Mouse (Mus musculus): ENCODE measurements around the gene Sapcd2. TPM values are rescaled to one million over a fixed set of nuclear protein-coding genes. Genes with fewer than 3 reads are reported as not detected.

Gene Sapcd2
- polyA plus RNA-seq, 1 experiment from 2014 or later = 53.3 TPM

DNA sequence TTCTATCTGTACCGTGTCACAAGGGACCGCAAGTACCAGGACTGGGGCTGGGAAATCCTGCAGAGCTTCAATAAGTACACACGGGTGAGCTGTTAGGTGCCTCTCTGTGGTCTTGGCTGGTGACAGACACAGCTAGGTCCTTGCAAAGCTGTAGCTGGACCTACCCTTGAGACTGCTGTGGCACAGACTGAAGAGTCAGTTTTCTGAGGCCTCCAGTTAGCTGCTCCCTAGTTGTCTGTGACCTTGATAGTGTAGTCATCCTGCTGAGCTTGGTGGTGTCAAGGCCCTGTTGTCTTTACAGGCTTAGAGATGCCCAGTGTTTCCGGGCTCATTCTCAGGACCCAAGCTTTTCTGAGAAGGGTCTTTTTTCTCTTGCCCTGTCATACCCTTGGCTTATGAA is 22.6 kb upstream of the Sapcd2 start:
- no peak overlapping the region for H3K4me3 ChIP-seq (ENCODE audit: low read depth, low read length)
- H3K27ac ChIP-seq (ENCODE audit: low read depth, low read length) = no peak overlapping the region
- DNase-seq (ENCODE audit: low spot score, missing footprints) (no peak), ATAC-seq (ENCODE audit: low FRiP score) (no peak)
- no peaks in the 10 kb centered on the region for H3K9me3 ChIP-seq (ENCODE audit: control insufficient read depth, low read length)
- WGBS = 94% methylated on average over 4 of the region's 4 CpGs
- H3K4me2 ChIP-seq = no peak overlapping the region
- H3K9ac ChIP-seq (ENCODE audit: low read length) = no peak overlapping the region
- peaks cover 44% of the 10 kb centered on the region for H3K36me3 ChIP-seq (ENCODE audit: control insufficient read depth, insufficient read depth, low read length)
- no peaks in the 10 kb centered on the region for H3K4me1 ChIP-seq (ENCODE audit: control insufficient read depth, insufficient read depth, low read length)
- no peaks in the 10 kb centered on the region for H3K27me3 ChIP-seq (ENCODE audit: control insufficient read depth, insufficient read depth, low read length)

DNA sequence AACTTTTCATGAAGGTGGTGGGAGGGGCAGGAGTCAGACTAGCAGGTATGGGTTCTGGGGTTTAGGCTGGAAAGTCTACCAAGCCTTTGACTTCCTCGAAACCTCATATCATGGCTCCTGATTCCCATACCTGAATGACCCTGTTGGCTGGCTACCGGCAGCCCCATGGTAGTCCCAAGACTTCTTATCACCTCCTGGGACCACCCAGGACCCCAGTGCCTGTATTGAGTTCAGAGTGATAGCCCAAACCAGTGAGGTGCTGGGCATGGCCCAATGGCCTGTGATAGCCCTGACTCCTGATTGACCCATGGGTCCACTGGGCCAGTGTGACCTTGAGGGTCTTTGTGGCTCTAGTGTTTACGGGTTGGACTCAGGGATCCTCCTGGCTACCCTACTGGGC is 21.4 kb upstream of the Sapcd2 start:
- Histone ChIP-seq H3K4me1 (ENCODE audit: control insufficient read depth, insufficient read depth, low read length) (peaks cover 4% of the 10 kb centered on the region; the same call in 1 of the 2 replicates), H3K36me3 (ENCODE audit: control insufficient read depth, insufficient read depth, low read length) (peaks cover 38% of the 10 kb centered on the region), H3K4me3 (ENCODE audit: low read depth, low read length) (no peak overlapping the region), H3K9me3 (ENCODE audit: control insufficient read depth, low read length) (no peaks in the 10 kb centered on the region), H3K27me3 (ENCODE audit: control insufficient read depth, insufficient read depth, low read length) (no peaks in the 10 kb centered on the region), H3K4me2 (no peak overlapping the region), H3K27ac (ENCODE audit: low read depth, low read length) (no peak overlapping the region), H3K9ac (ENCODE audit: low read length) (no peak overlapping the region)
- no peak for ATAC-seq (ENCODE audit: low FRiP score)
- no peak for DNase-seq (ENCODE audit: low spot score, missing footprints)
- 94% methylated on average over 3 of the region's 3 CpGs for WGBS

DNA sequence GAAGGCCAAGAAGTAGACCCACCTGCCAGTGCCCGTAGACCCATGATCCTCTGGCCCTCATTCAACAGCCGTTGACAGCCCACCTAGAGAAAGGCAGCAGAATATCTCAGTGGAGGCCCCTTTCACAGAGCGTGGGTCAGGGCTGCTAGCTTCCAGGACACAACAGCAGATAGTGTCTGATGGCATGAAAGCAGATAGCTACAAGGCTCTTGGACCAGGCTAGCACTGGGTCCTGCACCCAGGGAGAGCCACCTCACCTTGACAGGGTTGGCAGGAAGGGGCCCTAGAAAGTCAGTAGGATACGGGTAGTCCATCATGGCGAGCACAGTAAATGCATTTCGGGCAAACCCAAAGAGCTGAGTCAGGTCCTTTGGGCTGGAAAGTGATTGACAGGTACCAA is 17.9 kb upstream of the Sapcd2 start:
- no peak overlapping the region for H3K4me3 ChIP-seq (ENCODE audit: low read depth, low read length)
- WGBS = 85% methylated on average over 6 of the region's 6 CpGs
- H3K27ac ChIP-seq (ENCODE audit: low read depth, low read length) = no peak overlapping the region
- DNase-seq (ENCODE audit: low spot score, missing footprints) = no peak
- ATAC-seq (ENCODE audit: low FRiP score) = no peak
- no peak overlapping the region for H3K9ac ChIP-seq (ENCODE audit: low read length)
- no peaks in the 10 kb centered on the region for H3K27me3 ChIP-seq (ENCODE audit: control insufficient read depth, insufficient read depth, low read length)
- no peak overlapping the region for H3K4me2 ChIP-seq
- H3K9me3 ChIP-seq (ENCODE audit: control insufficient read depth, low read length) = no peaks in the 10 kb centered on the region
- peaks cover 16% of the 10 kb centered on the region for H3K36me3 ChIP-seq (ENCODE audit: control insufficient read depth, insufficient read depth, low read length)
- H3K4me1 ChIP-seq (ENCODE audit: control insufficient read depth, insufficient read depth, low read length) = peaks cover 10% of the 10 kb centered on the region

DNA sequence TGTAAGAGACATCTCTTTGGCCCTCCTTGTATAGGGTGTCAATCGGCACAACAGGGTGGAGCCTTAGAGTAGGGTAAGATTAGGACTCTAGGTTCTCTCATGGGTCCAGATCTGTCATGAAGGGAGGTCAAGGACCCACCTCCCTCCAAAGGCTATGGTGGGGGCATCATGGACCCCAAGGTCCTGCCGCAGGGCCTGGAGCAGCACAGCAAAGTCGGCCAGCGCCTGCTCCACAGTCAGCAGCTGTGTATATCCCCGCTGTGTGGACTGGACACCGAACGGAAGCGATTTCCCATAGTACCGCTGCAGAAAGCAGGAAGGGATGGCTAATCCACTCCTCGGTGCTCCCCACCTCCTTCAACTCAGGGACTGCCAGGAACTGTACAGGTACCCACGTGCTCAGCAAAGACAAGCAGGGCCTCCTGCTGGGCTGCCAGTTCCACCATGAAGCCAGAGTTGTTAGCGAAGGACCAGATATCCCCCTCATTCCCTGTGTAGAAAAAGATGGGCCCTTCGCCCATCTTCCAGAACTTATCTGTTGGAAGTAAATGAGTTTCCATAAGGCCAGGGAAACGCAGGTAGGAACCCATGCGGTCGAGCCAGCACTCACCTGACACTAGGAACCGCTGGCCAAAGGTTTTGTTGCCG is 16.6 kb upstream of the Sapcd2 start:
- H3K4me2 ChIP-seq = peak overlapping the region; percentile 73
- WGBS = 40% methylated on average over 18 of the region's 18 CpGs
- DNase-seq (ENCODE audit: low spot score, missing footprints) (peak; percentile 83), ATAC-seq (ENCODE audit: low FRiP score) (0 out of 2 replicates have a peak, but pooled peaks have one; percentile 11)
- H3K9me3 ChIP-seq (ENCODE audit: control insufficient read depth, low read length) = no peaks in the 10 kb centered on the region
- peak overlapping the region; percentile 47 for H3K4me3 ChIP-seq (ENCODE audit: low read depth, low read length)
- H3K27ac ChIP-seq (ENCODE audit: low read depth, low read length) = no peak overlapping the region
- H3K36me3 ChIP-seq (ENCODE audit: control insufficient read depth, insufficient read depth, low read length) = peaks cover 6% of the 10 kb centered on the region; the same call in 1 of the 2 replicates
- H3K4me1 ChIP-seq (ENCODE audit: control insufficient read depth, insufficient read depth, low read length) = peaks cover 10% of the 10 kb centered on the region
- peak overlapping the region; percentile 59 for H3K9ac ChIP-seq (ENCODE audit: low read length)
- no peaks in the 10 kb centered on the region for H3K27me3 ChIP-seq (ENCODE audit: control insufficient read depth, insufficient read depth, low read length)

DNA sequence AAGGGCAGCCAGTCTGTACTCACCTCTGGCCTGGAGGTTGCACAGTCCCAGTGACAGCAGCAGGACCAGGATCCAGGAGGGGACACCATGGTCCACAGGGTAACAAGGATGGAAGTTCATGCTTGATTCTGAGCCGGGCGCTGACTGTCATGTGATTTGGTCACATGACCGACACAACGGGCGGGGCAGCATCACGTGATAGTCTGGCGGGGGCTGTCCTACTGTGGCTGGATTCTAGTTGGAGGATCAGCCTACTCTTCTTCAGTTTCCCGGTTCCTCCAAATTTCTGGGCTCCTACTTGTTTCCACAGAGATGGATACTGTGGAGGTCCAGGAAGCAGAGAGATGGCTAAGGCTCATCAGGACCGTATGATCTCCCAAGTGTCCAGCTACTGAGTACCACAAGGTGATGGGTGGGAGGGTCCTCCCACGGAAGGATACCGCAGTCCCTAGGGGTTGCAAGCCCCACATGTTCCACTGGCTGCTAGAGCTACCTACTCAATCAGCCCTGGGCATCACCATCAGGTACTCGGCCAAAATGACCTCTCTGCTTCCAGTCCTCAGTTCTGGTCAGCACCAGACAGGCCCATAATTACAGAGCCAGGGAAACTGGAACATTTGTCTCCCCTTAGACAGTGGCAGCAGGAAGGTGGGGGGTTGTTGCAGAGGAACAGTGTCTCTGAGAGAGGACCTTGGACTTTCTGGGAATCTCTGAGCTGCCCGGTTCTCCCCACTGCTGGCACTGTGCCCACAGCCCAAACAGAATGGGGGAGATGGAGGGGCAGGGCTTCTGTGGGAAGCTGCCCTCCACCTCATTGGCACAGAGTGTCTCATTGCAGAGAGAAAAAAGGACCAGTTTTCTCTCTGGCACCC is 15.7 kb upstream of the Sapcd2 start, which contains the start of gene Dpp7:
TSS of gene Dpp7 (minus strand) at position 152 of the 872 bp plus-strand sequence.
- no peak within 1 kb of the TSS for H3K27ac ChIP-seq (ENCODE audit: low read depth, low read length)
- 0 out of 2 replicates have a peak, but pooled peaks cover 2% of the 10 kb centered on the region for H3K36me3 ChIP-seq (ENCODE audit: control insufficient read depth, insufficient read depth, low read length)
- peak within 1 kb of the TSS; percentile 73 for H3K4me2 ChIP-seq
- peak; percentile 87 for ATAC-seq (ENCODE audit: low FRiP score)
- H3K4me3 ChIP-seq (ENCODE audit: low read depth, low read length) = peak within 1 kb of the TSS; percentile 47
- peaks cover 10% of the 10 kb centered on the region for H3K4me1 ChIP-seq (ENCODE audit: control insufficient read depth, insufficient read depth, low read length)
- no peaks in the 10 kb centered on the region for H3K9me3 ChIP-seq (ENCODE audit: control insufficient read depth, low read length)
- H3K9ac ChIP-seq (ENCODE audit: low read length) = peak within 1 kb of the TSS; percentile 59
- 7% methylated on average over 13 of the region's 13 CpGs for WGBS
- H3K27me3 ChIP-seq (ENCODE audit: control insufficient read depth, insufficient read depth, low read length) = no peaks in the 10 kb centered on the region
- DNase-seq (ENCODE audit: low spot score, missing footprints) = peak; percentile 98

DNA sequence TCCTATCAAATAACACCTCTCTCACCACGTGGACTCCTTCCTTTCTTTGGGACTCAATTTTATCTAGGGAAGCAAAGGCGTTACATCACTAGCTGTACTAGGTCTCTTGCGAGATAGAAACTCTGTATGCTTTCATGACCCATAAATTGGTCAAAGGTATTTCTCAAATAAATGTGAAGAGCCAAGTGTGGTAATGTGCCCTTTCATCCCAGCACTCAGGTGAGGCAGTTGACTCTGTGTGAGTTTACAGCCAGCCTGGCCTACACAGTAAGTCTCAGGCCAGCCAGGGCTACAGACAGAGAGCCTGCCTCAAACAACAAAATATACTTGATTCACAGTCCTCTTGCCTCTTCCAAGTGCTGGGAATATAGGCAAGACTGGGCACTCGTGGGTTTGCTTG is 12.3 kb upstream of the Sapcd2 start:
- Histone ChIP-seq H3K9me3 (ENCODE audit: control insufficient read depth, low read length) (no peaks in the 10 kb centered on the region), H3K4me3 (ENCODE audit: low read depth, low read length) (no peak overlapping the region), H3K36me3 (ENCODE audit: control insufficient read depth, insufficient read depth, low read length) (no peaks in the 10 kb centered on the region), H3K4me1 (ENCODE audit: control insufficient read depth, insufficient read depth, low read length) (peaks cover 11% of the 10 kb centered on the region), H3K4me2 (no peak overlapping the region), H3K27me3 (ENCODE audit: control insufficient read depth, insufficient read depth, low read length) (peaks cover 13% of the 10 kb centered on the region), H3K9ac (ENCODE audit: low read length) (no peak overlapping the region), H3K27ac (ENCODE audit: low read depth, low read length) (no peak overlapping the region)
- WGBS = 86% methylated on average over 4 of the region's 4 CpGs
- ATAC-seq (ENCODE audit: low FRiP score) = no peak
- no peak for DNase-seq (ENCODE audit: low spot score, missing footprints)

DNA sequence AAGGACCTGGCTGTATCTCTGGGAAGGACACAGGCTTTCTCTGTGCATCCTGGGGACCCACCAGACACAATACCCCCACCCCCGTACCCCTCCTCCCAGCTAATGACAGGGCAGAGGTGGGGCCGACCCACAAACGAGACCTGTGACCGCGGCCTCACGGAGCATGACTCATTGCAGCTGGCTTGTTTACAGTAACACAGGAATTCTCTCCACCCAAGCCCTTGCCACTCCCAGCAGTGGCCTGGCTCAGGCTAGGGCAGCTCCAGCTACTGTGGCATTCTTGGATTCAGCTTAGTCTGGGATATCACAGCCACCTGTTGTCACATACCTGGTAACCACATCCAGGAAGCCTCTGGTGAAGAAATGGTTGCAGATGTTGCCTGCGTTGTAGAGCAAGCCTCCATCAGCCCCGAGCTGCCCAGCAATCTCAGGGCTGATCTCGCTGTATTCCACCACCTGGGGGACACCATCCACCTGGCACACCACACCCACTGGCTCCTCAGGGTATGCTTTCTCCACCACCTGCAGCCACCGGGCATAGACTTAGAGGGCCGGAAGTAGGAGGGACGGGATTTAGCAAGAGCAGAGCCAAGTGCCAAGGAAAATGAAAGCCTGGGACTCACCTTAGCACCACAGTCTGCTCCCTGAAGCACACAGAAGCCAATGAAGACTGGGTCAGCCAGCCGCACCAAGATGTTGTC is 8.5 kb upstream of the Sapcd2 start:
- no peak overlapping the region for H3K4me2 ChIP-seq
- H3K4me3 ChIP-seq (ENCODE audit: low read depth, low read length) = no peak overlapping the region
- no peak overlapping the region for H3K9ac ChIP-seq (ENCODE audit: low read length)
- WGBS = 70% methylated on average over 13 of the region's 13 CpGs
- peaks cover 26% of the 10 kb centered on the region for H3K27me3 ChIP-seq (ENCODE audit: control insufficient read depth, insufficient read depth, low read length)
- no peak overlapping the region for H3K27ac ChIP-seq (ENCODE audit: low read depth, low read length)
- H3K9me3 ChIP-seq (ENCODE audit: control insufficient read depth, low read length) = no peaks in the 10 kb centered on the region
- H3K36me3 ChIP-seq (ENCODE audit: control insufficient read depth, insufficient read depth, low read length) = no peaks in the 10 kb centered on the region
- DNase-seq (ENCODE audit: low spot score, missing footprints) (no peak), ATAC-seq (ENCODE audit: low FRiP score) (no peak)
- peaks cover 2% of the 10 kb centered on the region for H3K4me1 ChIP-seq (ENCODE audit: control insufficient read depth, insufficient read depth, low read length)

DNA sequence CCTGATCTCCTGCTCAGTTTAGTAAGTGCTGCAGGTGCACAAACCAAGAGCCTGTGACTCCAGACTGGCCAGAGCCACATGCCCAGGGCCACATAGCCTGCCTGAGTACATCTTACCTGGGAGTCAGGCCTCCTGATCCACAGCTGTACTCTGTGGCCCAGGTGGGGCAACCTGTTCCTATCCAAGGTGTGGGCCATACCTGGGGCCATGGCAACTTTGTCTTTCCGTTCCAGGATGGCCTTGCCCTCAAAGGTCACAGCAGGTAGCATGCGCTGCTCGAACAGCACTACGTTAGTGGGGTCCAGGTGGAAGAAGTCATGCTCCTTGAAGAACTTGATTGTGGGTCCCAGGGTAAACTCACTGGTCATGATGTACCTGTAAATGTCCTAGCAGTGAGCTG is 7.8 kb upstream of the Sapcd2 start:
- H3K9ac ChIP-seq (ENCODE audit: low read length) = no peak overlapping the region
- WGBS = 89% methylated on average over 4 of the region's 4 CpGs
- H3K36me3 ChIP-seq (ENCODE audit: control insufficient read depth, insufficient read depth, low read length) = no peaks in the 10 kb centered on the region
- H3K27ac ChIP-seq (ENCODE audit: low read depth, low read length) = no peak overlapping the region
- H3K27me3 ChIP-seq (ENCODE audit: control insufficient read depth, insufficient read depth, low read length) = peaks cover 26% of the 10 kb centered on the region
- H3K4me1 ChIP-seq (ENCODE audit: control insufficient read depth, insufficient read depth, low read length) = peaks cover 2% of the 10 kb centered on the region
- H3K4me2 ChIP-seq = no peak overlapping the region
- no peaks in the 10 kb centered on the region for H3K9me3 ChIP-seq (ENCODE audit: control insufficient read depth, low read length)
- ATAC-seq (ENCODE audit: low FRiP score) = no peak
- H3K4me3 ChIP-seq (ENCODE audit: low read depth, low read length) = no peak overlapping the region
- DNase-seq (ENCODE audit: low spot score, missing footprints) = no peak

DNA sequence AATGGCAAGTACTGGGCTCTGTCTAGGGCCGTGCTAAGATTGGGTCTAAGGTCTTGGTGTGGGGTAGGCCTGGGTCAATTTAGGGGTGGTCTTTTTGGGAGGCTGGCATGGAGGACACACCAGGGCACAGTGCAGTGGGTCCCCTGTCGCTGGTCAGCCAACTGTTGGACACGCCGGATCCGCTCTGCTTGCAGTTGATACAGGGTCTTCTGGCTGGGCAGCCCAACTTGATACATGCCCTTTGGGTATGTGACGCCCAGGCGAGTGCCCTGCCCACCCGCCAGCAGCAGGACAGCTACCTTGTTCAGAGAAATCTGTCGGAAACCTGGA is 7.4 kb upstream of the Sapcd2 start:
- H3K27me3 ChIP-seq (ENCODE audit: control insufficient read depth, insufficient read depth, low read length) = peaks cover 26% of the 10 kb centered on the region
- peaks cover 2% of the 10 kb centered on the region for H3K4me1 ChIP-seq (ENCODE audit: control insufficient read depth, insufficient read depth, low read length)
- H3K9me3 ChIP-seq (ENCODE audit: control insufficient read depth, low read length) = no peaks in the 10 kb centered on the region
- peak overlapping the region; percentile 97 for H3K4me2 ChIP-seq
- WGBS = 30% methylated on average over 9 of the region's 9 CpGs
- H3K4me3 ChIP-seq (ENCODE audit: low read depth, low read length) = peak overlapping the region; percentile 49
- H3K27ac ChIP-seq (ENCODE audit: low read depth, low read length) = no peak overlapping the region
- ATAC-seq (ENCODE audit: low FRiP score) (no peak), DNase-seq (ENCODE audit: low spot score, missing footprints) (no peak)
- no peaks in the 10 kb centered on the region for H3K36me3 ChIP-seq (ENCODE audit: control insufficient read depth, insufficient read depth, low read length)
- peak overlapping the region; percentile 59; the same call in 1 of the 2 replicates for H3K9ac ChIP-seq (ENCODE audit: low read length)
